Mouse (Mus musculus) hindbrain, embryonic 12.5 days (tissue): ENCODE results near the gene Tmem203. TPM values are rescaled to one million over a fixed set of nuclear protein-coding genes. Genes with fewer than 3 reads are reported as not detected.
A peak's percentile ranks its signal among the peaks of the same experiment; 100 is the strongest.

Source experiments
- ATAC-seq: fragments of 200-750 bp; cut with Nextera tagmentation; 2 replicates; pipeline ENCODE4 v1.8.0; 2017; ENCODE audit warnings: moderate TSS enrichment; ENCODE audit not compliant: low FRiP score
- H3K27ac ChIP-seq: fragments of 300-500 bp; sonication (generic); 2 replicates; pipeline ENCODE4 v1.5.1; 2016; ENCODE audit warnings: mild to moderate bottlenecking
- H3K27me3 ChIP-seq: fragments of 300-500 bp; sonication (generic); 2 replicates; pipeline ENCODE4 v1.6.1; 2016; ENCODE audit warnings: mild to moderate bottlenecking
- H3K36me3 ChIP-seq: fragments of 300-500 bp; sonication (generic); 2 replicates; pipeline ENCODE4 v1.6.1; 2016; ENCODE audit warnings: mild to moderate bottlenecking
- H3K4me1 ChIP-seq: fragments of 300-500 bp; sonication (generic); 2 replicates; pipeline ENCODE4 v1.6.1; 2016
- H3K4me2 ChIP-seq: fragments of 300-500 bp; sonication (generic); replicated peaks from 2 replicates; pipeline ENCODE4 v1.6.1; 2016; ENCODE audit warnings: mild to moderate bottlenecking
- H3K4me3 ChIP-seq: fragments of 300-500 bp; sonication (generic); 2 replicates; pipeline ENCODE4 v1.5.1; 2016; ENCODE audit warnings: mild to moderate bottlenecking
- H3K9ac ChIP-seq: fragments of 300-500 bp; sonication (generic); 2 replicates; pipeline ENCODE4 v1.6.1; 2016; ENCODE audit warnings: mild to moderate bottlenecking, moderate library complexity
- H3K9me3 ChIP-seq: fragments of 300-500 bp; sonication (generic); replicated peaks from 2 replicates; pipeline ENCODE4 v1.6.1; 2016; ENCODE audit warnings: mild to moderate bottlenecking
- WGBS: fragments of 180-500 bp; shearing (Covaris S2); methylation state at CpG from one replicate; pipeline ENCODE4 v1.1.7; 2016; 5-methylcytosine and 5-hydroxymethylcytosine counted together
- polyA plus RNA-seq: library from polyadenylated mRNA; unstranded; fragments of >200 nt; fragmentation: Nextera tagmentation; extraction: Ambion mirVana; gene quantifications from 2 replicates; pipeline ENCODE4 v1.2.1, GENCODE M21; 2016

Gene Tmem203
- polyA plus RNA-seq, 1 experiment from 2014 or later: 18.6 TPM

- peak overlapping the region; percentile 97 for H3K27ac ChIP-seq
- peaks cover 23% of the 10 kb centered on the region for H3K4me1 ChIP-seq
- peak overlapping the region; percentile 72 for H3K4me3 ChIP-seq
- peak overlapping the region; percentile 69 for H3K9ac ChIP-seq
- 2% methylated on average over 39 of the region's 41 CpGs for WGBS
- peak overlapping the region; percentile 59 for H3K4me2 ChIP-seq
- 0 out of 2 replicates have a peak, but pooled peaks cover 2% of the 10 kb centered on the region for H3K27me3 ChIP-seq
- H3K36me3 ChIP-seq: peaks cover 5% of the 10 kb centered on the region
- H3K9me3 ChIP-seq: no peaks in the 10 kb centered on the region
- peak; percentile 98 for ATAC-seq
Observed at GRCm38 (mm10) chr2:25224766-25225752, 30.2 kb upstream of the Tmem203 start.

- Histone ChIP-seq H3K27ac (peak overlapping the region; percentile 97), H3K4me3 (no peak overlapping the region; the same call in 1 of the 2 replicates), H3K9me3 (no peaks in the 10 kb centered on the region), H3K27me3 (0 out of 2 replicates have a peak, but pooled peaks cover 2% of the 10 kb centered on the region), H3K9ac (no peak overlapping the region), H3K4me1 (peaks cover 23% of the 10 kb centered on the region), H3K4me2 (peak overlapping the region; percentile 59), H3K36me3 (peaks cover 5% of the 10 kb centered on the region)
- WGBS: 76% methylated on average over 8 of the region's 8 CpGs
- no peak for ATAC-seq
Observed at GRCm38 (mm10) chr2:25225811-25226379, 29.3 kb upstream of the Tmem203 start.

- no peak overlapping the region for H3K9ac ChIP-seq
- H3K4me2 ChIP-seq: no peak overlapping the region
- peaks cover 1% of the 10 kb centered on the region for H3K36me3 ChIP-seq
- no peaks in the 10 kb centered on the region for H3K9me3 ChIP-seq
- peaks cover 8% of the 10 kb centered on the region for H3K27me3 ChIP-seq
- H3K4me1 ChIP-seq: peaks cover 20% of the 10 kb centered on the region
- no peak overlapping the region for H3K4me3 ChIP-seq
- no peak for ATAC-seq
- no peak overlapping the region for H3K27ac ChIP-seq
- WGBS: 88% methylated on average over 5 of the region's 5 CpGs
Observed at GRCm38 (mm10) chr2:25226864-25227263, 28.4 kb upstream of the Tmem203 start.

- peaks cover 20% of the 10 kb centered on the region for H3K4me1 ChIP-seq
- ATAC-seq: no peak
- no peak overlapping the region for H3K4me2 ChIP-seq
- H3K9me3 ChIP-seq: no peaks in the 10 kb centered on the region
- WGBS: 87% methylated on average over 4 of the region's 4 CpGs
- H3K4me3 ChIP-seq: no peak overlapping the region
- H3K36me3 ChIP-seq: no peaks in the 10 kb centered on the region
- no peak overlapping the region for H3K9ac ChIP-seq
- no peak overlapping the region for H3K27ac ChIP-seq
- peaks cover 10% of the 10 kb centered on the region for H3K27me3 ChIP-seq
Observed at GRCm38 (mm10) chr2:25227406-25227805, 27.8 kb upstream of the Tmem203 start.

GRCm38 (mm10) chr2:25228431-25228889 lies 26.8 kb upstream of the Tmem203 start:
- peak overlapping the region; percentile 34 for H3K4me2 ChIP-seq
- H3K9me3 ChIP-seq: no peaks in the 10 kb centered on the region
- no peaks in the 10 kb centered on the region for H3K36me3 ChIP-seq
- H3K27me3 ChIP-seq: peaks cover 10% of the 10 kb centered on the region
- H3K4me3 ChIP-seq: 0 out of 2 replicates have a peak overlapping the region, but pooled peaks have one; percentile 6
- peak overlapping the region; percentile 8; the same call in 1 of the 2 replicates for H3K9ac ChIP-seq
- no peak for ATAC-seq
- H3K27ac ChIP-seq: peak overlapping the region; percentile 31; the same call in 1 of the 2 replicates
- 2% methylated on average over 7 of the region's 7 CpGs for WGBS
- H3K4me1 ChIP-seq: peaks cover 16% of the 10 kb centered on the region

GRCm38 (mm10) chr2:25228995-25229530 lies 26.2 kb upstream of the Tmem203 start:
- H3K9me3 ChIP-seq: no peaks in the 10 kb centered on the region
- 74% methylated on average over 6 of the region's 6 CpGs for WGBS
- H3K4me1 ChIP-seq: peaks cover 12% of the 10 kb centered on the region
- peak overlapping the region; percentile 34; the same call in 1 of the 2 replicates for H3K4me2 ChIP-seq
- H3K9ac ChIP-seq: peak overlapping the region; percentile 8; the same call in 1 of the 2 replicates
- H3K4me3 ChIP-seq: no peak overlapping the region
- no peaks in the 10 kb centered on the region for H3K36me3 ChIP-seq
- H3K27ac ChIP-seq: 0 out of 2 replicates have a peak overlapping the region, but pooled peaks have one; percentile 31
- no peak for ATAC-seq
- peaks cover 13% of the 10 kb centered on the region for H3K27me3 ChIP-seq

- ATAC-seq: no peak
- no peak overlapping the region for H3K9ac ChIP-seq
- H3K9me3 ChIP-seq: no peaks in the 10 kb centered on the region
- H3K4me2 ChIP-seq: no peak overlapping the region
- WGBS: 85% methylated on average over 5 of the region's 5 CpGs
- H3K27me3 ChIP-seq: peaks cover 18% of the 10 kb centered on the region
- no peak overlapping the region for H3K4me3 ChIP-seq
- peaks cover 12% of the 10 kb centered on the region for H3K4me1 ChIP-seq
- H3K27ac ChIP-seq: no peak overlapping the region
- H3K36me3 ChIP-seq: no peaks in the 10 kb centered on the region
Observed at GRCm38 (mm10) chr2:25229582-25229981, 25.7 kb upstream of the Tmem203 start.

GRCm38 (mm10) chr2:25230581-25230980 lies 24.7 kb upstream of the Tmem203 start:
- H3K9ac ChIP-seq: no peak overlapping the region
- ATAC-seq: no peak
- no peaks in the 10 kb centered on the region for H3K9me3 ChIP-seq
- no peaks in the 10 kb centered on the region for H3K36me3 ChIP-seq
- peaks cover 10% of the 10 kb centered on the region for H3K4me1 ChIP-seq
- no peak overlapping the region for H3K4me2 ChIP-seq
- no peak overlapping the region for H3K4me3 ChIP-seq
- H3K27ac ChIP-seq: no peak overlapping the region
- WGBS: 87% methylated on average over 7 of the region's 7 CpGs
- peaks cover 18% of the 10 kb centered on the region for H3K27me3 ChIP-seq

- no peak for ATAC-seq
- H3K4me2 ChIP-seq: no peak overlapping the region
- no peak overlapping the region for H3K9ac ChIP-seq
- H3K36me3 ChIP-seq: no peaks in the 10 kb centered on the region
- WGBS: 60% methylated on average over 12 of the region's 12 CpGs
- peaks cover 7% of the 10 kb centered on the region for H3K4me1 ChIP-seq
- H3K4me3 ChIP-seq: no peak overlapping the region
- peaks cover 19% of the 10 kb centered on the region for H3K27me3 ChIP-seq
- no peak overlapping the region for H3K27ac ChIP-seq
- no peaks in the 10 kb centered on the region for H3K9me3 ChIP-seq
Observed at GRCm38 (mm10) chr2:25231038-25231437, 24.2 kb upstream of the Tmem203 start.

- Histone ChIP-seq H3K4me3 (no peak overlapping the region), H3K9me3 (no peaks in the 10 kb centered on the region), H3K27me3 (peaks cover 23% of the 10 kb centered on the region), H3K36me3 (no peaks in the 10 kb centered on the region), H3K4me1 (peaks cover 6% of the 10 kb centered on the region), H3K4me2 (no peak overlapping the region), H3K27ac (no peak overlapping the region), H3K9ac (no peak overlapping the region)
- 85% methylated on average over 4 of the region's 4 CpGs for WGBS
- ATAC-seq: no peak
Observed at GRCm38 (mm10) chr2:25233421-25233820, 21.8 kb upstream of the Tmem203 start.

- no peaks in the 10 kb centered on the region for H3K4me1 ChIP-seq
- ATAC-seq: no peak
- peaks cover 25% of the 10 kb centered on the region for H3K27me3 ChIP-seq
- no peaks in the 10 kb centered on the region for H3K36me3 ChIP-seq
- WGBS: 87% methylated on average over 3 of the region's 3 CpGs
- H3K9ac ChIP-seq: no peak within 1 kb of the TSS
- H3K27ac ChIP-seq: no peak within 1 kb of the TSS
- no peaks in the 10 kb centered on the region for H3K9me3 ChIP-seq
- no peak within 1 kb of the TSS for H3K4me3 ChIP-seq
- no peak within 1 kb of the TSS for H3K4me2 ChIP-seq
Observed at GRCm38 (mm10) chr2:25234050-25234449, 21.2 kb upstream of the Tmem203 start, which contains the start of gene Slc34a3. TSS of gene Slc34a3 (minus strand) at chr2:25234364.
